Mouse (Mus musculus) adrenal gland, postnatal 10 days (tissue): ENCODE measurements around the gene Ndufs5. TPM values are rescaled to one million over a fixed set of nuclear protein-coding genes. Genes with fewer than 3 reads are reported as not detected.

Source experiments
- DNase-seq: peaks from one replicate; pipeline ENCODE4 v3.0.0; 2021; ENCODE audit warnings: mixed read lengths
- total RNA-seq, 2 experiments: library from RNA; stranded (reverse); gene quantifications; 2 replicates each; pipeline ENCODE4 v1.2.3; 2021

The Ndufs5 gene
- total RNA-seq, 2 experiments from 2014 or later = 371 to 393 TPM

- peak; percentile 83 for DNase-seq
Observed at GRCm38 (mm10) chr4:123690311-123690710, 27.7 kb downstream of the Ndufs5 start.

- peak; percentile 83 for DNase-seq
Observed at GRCm38 (mm10) chr4:123687025-123687781, 30.8 kb downstream of the Ndufs5 start.

- DNase-seq = peak; percentile 53
Observed at GRCm38 (mm10) chr4:123686368-123687024, 31.5 kb downstream of the Ndufs5 start.

- DNase-seq = no peak
Observed at GRCm38 (mm10) chr4:123685506-123686242, 32.3 kb downstream of the Ndufs5 start.

GRCm38 (mm10) chr4:123685046-123685445 lies 33.0 kb downstream of the Ndufs5 start:
- no peak for DNase-seq

- no peak for DNase-seq
Observed at GRCm38 (mm10) chr4:123684260-123684659, 33.7 kb downstream of the Ndufs5 start, which contains the start of gene Macf1. Gene Macf1, minus strand, starts transcription at chr4:123684360.

- DNase-seq = no peak
Observed at GRCm38 (mm10) chr4:123682291-123682690, 35.7 kb downstream of the Ndufs5 start.

- DNase-seq = no peak
Observed at GRCm38 (mm10) chr4:123680962-123681361, 37.0 kb downstream of the Ndufs5 start.

GRCm38 (mm10) chr4:123677060-123677804 lies 40.8 kb downstream of the Ndufs5 start:
- DNase-seq = peak; percentile 26

GRCm38 (mm10) chr4:123670598-123670997 lies 47.4 kb downstream of the Ndufs5 start:
- no peak for DNase-seq

GRCm38 (mm10) chr4:123669696-123670095 lies 48.3 kb downstream of the Ndufs5 start:
- no peak for DNase-seq

- DNase-seq = peak; percentile 89
Observed at GRCm38 (mm10) chr4:123667260-123667867, 50.6 kb downstream of the Ndufs5 start.

GRCm38 (mm10) chr4:123666517-123666916 lies 51.5 kb downstream of the Ndufs5 start:
- DNase-seq = no peak

GRCm38 (mm10) chr4:123665681-123666278 lies 52.2 kb downstream of the Ndufs5 start:
- DNase-seq = no peak

GRCm38 (mm10) chr4:123664951-123665661 lies 52.9 kb downstream of the Ndufs5 start:
- peak; percentile 71 for DNase-seq

GRCm38 (mm10) chr4:123664021-123664950 lies 53.7 kb downstream of the Ndufs5 start:
- peak; percentile 86 for DNase-seq

GRCm38 (mm10) chr4:123663688-123663965 lies 54.4 kb downstream of the Ndufs5 start:
- peak; percentile 48 for DNase-seq

- DNase-seq = peak; percentile 31
Observed at GRCm38 (mm10) chr4:123662914-123663687, 54.9 kb downstream of the Ndufs5 start.
